Mouse (Mus musculus): ENCODE data around the gene Il1r2. TPM values are rescaled to one million over a fixed set of nuclear protein-coding genes. Genes with fewer than 3 reads are reported as not detected.

Il1r2 gene
- polyA plus RNA-seq, 1 experiment, result 0.38 TPM

GRCm38 (mm10) chr1:40046600-40046999 lies 27.3 kb upstream of the Il1r2 start:
- Histone ChIP-seq H3K4me3 (ENCODE audit: insufficient read depth, low read depth, low read length) (no peak overlapping the region), H3K27ac (ENCODE audit: insufficient read depth, low read depth, low read length) (no peak overlapping the region), H3K4me1 (ENCODE audit: control insufficient read depth, insufficient read depth, low read length) (no peaks in the 10 kb centered on the region), H3K27me3 (replicated peaks; ENCODE audit: control insufficient read depth, insufficient read depth, low read length) (no peaks in the 10 kb centered on the region), H3K36me3 (ENCODE audit: control insufficient read depth, insufficient read depth, low read length) (no peaks in the 10 kb centered on the region)
- WGBS, result 79% methylated on average over 5 of the region's 5 CpGs
- DNase-seq, result no peak
- no peak for TF ChIP-seq CTCF (conservative IDR thresholded peaks at IDR 0.05; ENCODE audit: insufficient read depth, insufficient read length, low read depth, low read length)
- no peak for TF ChIP-seq POLR2A (IDR thresholded peaks at IDR 0.05; ENCODE audit: low read depth, low read length)

GRCm38 (mm10) chr1:40051157-40051556 lies 22.7 kb upstream of the Il1r2 start:
- H3K4me1 ChIP-seq (ENCODE audit: control insufficient read depth, insufficient read depth, low read length), result no peaks in the 10 kb centered on the region
- TF ChIP-seq CTCF (conservative IDR thresholded peaks at IDR 0.05; ENCODE audit: insufficient read depth, insufficient read length, low read depth, low read length), result no peak
- no peak for TF ChIP-seq POLR2A (IDR thresholded peaks at IDR 0.05; ENCODE audit: low read depth, low read length)
- H3K27ac ChIP-seq (ENCODE audit: insufficient read depth, low read depth, low read length), result no peak overlapping the region
- no peaks in the 10 kb centered on the region for H3K27me3 ChIP-seq (replicated peaks; ENCODE audit: control insufficient read depth, insufficient read depth, low read length)
- no peak overlapping the region for H3K4me3 ChIP-seq (ENCODE audit: insufficient read depth, low read depth, low read length)
- 95% methylated on average over 6 of the region's 6 CpGs for WGBS
- H3K36me3 ChIP-seq (ENCODE audit: control insufficient read depth, insufficient read depth, low read length), result no peaks in the 10 kb centered on the region
- DNase-seq, result no peak

- no peaks in the 10 kb centered on the region for H3K36me3 ChIP-seq (ENCODE audit: control insufficient read depth, insufficient read depth, low read length)
- H3K4me3 ChIP-seq (ENCODE audit: insufficient read depth, low read depth, low read length), result no peak overlapping the region
- TF ChIP-seq CTCF (conservative IDR thresholded peaks at IDR 0.05; ENCODE audit: insufficient read depth, insufficient read length, low read depth, low read length), result no peak
- TF ChIP-seq POLR2A (IDR thresholded peaks at IDR 0.05; ENCODE audit: low read depth, low read length), result no peak
- H3K4me1 ChIP-seq (ENCODE audit: control insufficient read depth, insufficient read depth, low read length), result no peaks in the 10 kb centered on the region
- no peak overlapping the region for H3K27ac ChIP-seq (ENCODE audit: insufficient read depth, low read depth, low read length)
- H3K27me3 ChIP-seq (replicated peaks; ENCODE audit: control insufficient read depth, insufficient read depth, low read length), result no peaks in the 10 kb centered on the region
- WGBS, result 47% methylated on average over 8 of the region's 8 CpGs
- DNase-seq, result no peak
Observed at GRCm38 (mm10) chr1:40052156-40052555, 21.7 kb upstream of the Il1r2 start.

GRCm38 (mm10) chr1:40053071-40053470 lies 20.8 kb upstream of the Il1r2 start:
- 85% methylated on average over 5 of the region's 5 CpGs for WGBS
- no peaks in the 10 kb centered on the region for H3K4me1 ChIP-seq (ENCODE audit: control insufficient read depth, insufficient read depth, low read length)

GRCm38 (mm10) chr1:40055051-40055450 lies 18.8 kb upstream of the Il1r2 start:
- Histone ChIP-seq H3K4me1 (ENCODE audit: control insufficient read depth, insufficient read depth, low read length) (no peaks in the 10 kb centered on the region), H3K27ac (ENCODE audit: insufficient read depth, low read depth, low read length) (no peak overlapping the region), H3K4me3 (ENCODE audit: insufficient read depth, low read depth, low read length) (no peak overlapping the region), H3K36me3 (ENCODE audit: control insufficient read depth, insufficient read depth, low read length) (no peaks in the 10 kb centered on the region), H3K27me3 (replicated peaks; ENCODE audit: control insufficient read depth, insufficient read depth, low read length) (no peaks in the 10 kb centered on the region)
- TF ChIP-seq CTCF (conservative IDR thresholded peaks at IDR 0.05; ENCODE audit: insufficient read depth, insufficient read length, low read depth, low read length), result no peak
- TF ChIP-seq POLR2A (IDR thresholded peaks at IDR 0.05; ENCODE audit: low read depth, low read length), result no peak
- WGBS, result 70% methylated on average over 7 of the region's 7 CpGs
- DNase-seq, result no peak

More at GRCm38 (mm10) chr1:40053071-40053470, 20.8 kb upstream of the Il1r2 start:
- Histone ChIP-seq H3K4me3 (ENCODE audit: insufficient read depth, low read depth, low read length) (no peak overlapping the region), H3K27me3 (replicated peaks; ENCODE audit: control insufficient read depth, insufficient read depth, low read length) (no peaks in the 10 kb centered on the region), H3K36me3 (ENCODE audit: control insufficient read depth, insufficient read depth, low read length) (no peaks in the 10 kb centered on the region), H3K27ac (ENCODE audit: insufficient read depth, low read depth, low read length) (no peak overlapping the region)
- no peak for DNase-seq
- TF ChIP-seq CTCF (conservative IDR thresholded peaks at IDR 0.05; ENCODE audit: insufficient read depth, insufficient read length, low read depth, low read length) (no peak), POLR2A (IDR thresholded peaks at IDR 0.05; ENCODE audit: low read depth, low read length) (no peak)

GRCm38 (mm10) chr1:40055963-40056362 lies 17.9 kb upstream of the Il1r2 start:
- WGBS, result 90% methylated on average over 5 of the region's 5 CpGs
- H3K36me3 ChIP-seq (ENCODE audit: control insufficient read depth, insufficient read depth, low read length), result no peaks in the 10 kb centered on the region
- TF ChIP-seq POLR2A (IDR thresholded peaks at IDR 0.05; ENCODE audit: low read depth, low read length), result no peak
- no peak overlapping the region for H3K27ac ChIP-seq (ENCODE audit: insufficient read depth, low read depth, low read length)
- H3K4me3 ChIP-seq (ENCODE audit: insufficient read depth, low read depth, low read length), result no peak overlapping the region
- no peaks in the 10 kb centered on the region for H3K4me1 ChIP-seq (ENCODE audit: control insufficient read depth, insufficient read depth, low read length)
- DNase-seq, result no peak
- no peaks in the 10 kb centered on the region for H3K27me3 ChIP-seq (replicated peaks; ENCODE audit: control insufficient read depth, insufficient read depth, low read length)

DNA sequence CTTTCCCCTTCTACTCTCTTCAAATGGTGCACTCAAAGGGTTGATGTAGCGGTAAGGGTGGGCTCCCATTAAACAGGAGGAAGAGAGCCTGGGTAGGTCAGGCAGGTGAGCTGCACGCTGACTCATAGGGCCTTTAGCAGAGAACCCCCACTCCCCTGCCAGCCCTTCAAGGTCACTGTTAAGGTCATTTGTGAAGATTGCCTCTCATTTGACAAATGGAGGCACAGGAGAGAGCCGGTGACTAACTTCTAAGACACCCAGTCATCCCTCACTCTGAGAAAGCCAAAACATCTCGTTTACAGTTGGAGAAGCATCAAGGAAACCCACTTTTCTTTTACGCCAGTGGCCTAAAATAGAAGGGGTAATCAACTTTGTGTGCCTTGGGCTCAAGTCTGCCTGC lies 16.5 kb upstream of the Il1r2 start:
- no peaks in the 10 kb centered on the region for H3K27me3 ChIP-seq (replicated peaks; ENCODE audit: control insufficient read depth, insufficient read depth, low read length)
- no peaks in the 10 kb centered on the region for H3K36me3 ChIP-seq (ENCODE audit: control insufficient read depth, insufficient read depth, low read length)
- DNase-seq, result no peak
- H3K4me3 ChIP-seq (ENCODE audit: insufficient read depth, low read depth, low read length), result no peak overlapping the region
- WGBS, result 76% methylated on average over 5 of the region's 5 CpGs
- no peaks in the 10 kb centered on the region for H3K4me1 ChIP-seq (ENCODE audit: control insufficient read depth, insufficient read depth, low read length)
- TF ChIP-seq CTCF (conservative IDR thresholded peaks at IDR 0.05; ENCODE audit: insufficient read depth, insufficient read length, low read depth, low read length) (no peak), POLR2A (IDR thresholded peaks at IDR 0.05; ENCODE audit: low read depth, low read length) (no peak)
- H3K27ac ChIP-seq (ENCODE audit: insufficient read depth, low read depth, low read length), result no peak overlapping the region

DNA sequence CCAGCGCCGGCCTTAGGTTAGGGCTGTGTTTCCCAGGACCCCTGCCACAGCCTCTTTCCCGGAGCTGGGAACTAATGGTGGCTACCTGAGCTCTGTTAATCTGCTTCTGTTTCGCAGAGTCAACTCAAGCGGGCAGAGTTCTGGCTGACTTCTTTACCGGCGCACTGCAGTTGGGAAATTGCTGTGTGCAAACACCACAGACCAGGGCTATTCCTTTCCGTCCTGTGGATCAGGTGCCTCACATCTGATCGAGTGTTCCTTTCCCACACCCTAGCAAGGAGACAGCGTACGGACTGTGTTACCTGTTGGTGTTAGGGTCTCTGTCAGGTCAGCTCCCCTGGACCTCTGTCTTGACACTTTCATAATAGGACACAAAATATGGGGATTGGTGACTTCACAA lies 15.9 kb upstream of the Il1r2 start:
- Histone ChIP-seq H3K27ac (ENCODE audit: insufficient read depth, low read depth, low read length) (no peak overlapping the region), H3K4me1 (ENCODE audit: control insufficient read depth, insufficient read depth, low read length) (no peaks in the 10 kb centered on the region), H3K36me3 (ENCODE audit: control insufficient read depth, insufficient read depth, low read length) (no peaks in the 10 kb centered on the region), H3K4me3 (ENCODE audit: insufficient read depth, low read depth, low read length) (no peak overlapping the region), H3K27me3 (replicated peaks; ENCODE audit: control insufficient read depth, insufficient read depth, low read length) (no peaks in the 10 kb centered on the region)
- 69% methylated on average over 11 of the region's 11 CpGs for WGBS
- TF ChIP-seq POLR2A (IDR thresholded peaks at IDR 0.05; ENCODE audit: low read depth, low read length), result no peak
- TF ChIP-seq CTCF (conservative IDR thresholded peaks at IDR 0.05; ENCODE audit: insufficient read depth, insufficient read length, low read depth, low read length), result no peak
- DNase-seq, result no peak
